Mouse (Mus musculus): ENCODE results near the gene Nlrp5. TPM values are rescaled to one million over a fixed set of nuclear protein-coding genes. Genes with fewer than 3 reads are reported as not detected.
"Not testable (repeated sequence)": the region's sequence is repeated elsewhere in the genome, so short reads cannot be mapped to it uniquely, and the experiment has no call there.

Nlrp5 gene
- polyA plus RNA-seq (2012; rRNA removed) = not detected in 2 replicates

DNA sequence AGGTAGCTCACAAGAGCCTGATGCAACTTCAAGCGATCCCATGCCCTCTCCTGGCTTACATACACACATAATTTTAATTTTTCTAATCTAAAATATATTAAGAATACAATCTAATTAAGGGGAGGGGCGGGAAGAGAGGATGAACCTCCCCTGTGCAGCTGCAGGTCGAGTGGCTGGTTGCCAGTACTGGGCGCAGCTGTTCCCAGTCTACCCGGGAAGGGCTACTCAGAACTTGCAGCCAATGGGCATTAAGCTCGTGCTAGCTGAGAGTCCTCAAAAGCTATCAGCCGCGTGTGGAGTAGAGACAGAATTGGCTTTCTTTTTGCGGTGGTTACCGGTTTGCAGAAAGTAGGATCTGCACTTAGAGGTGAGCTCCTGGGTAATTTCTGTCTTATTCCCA, at the start of gene Nlrp5:
Gene Nlrp5 (plus strand): TSS at position 301 of the 400 bp plus-strand sequence.
- H3K4me1 ChIP-seq (ENCODE audit: control insufficient read depth, insufficient read depth, low read length) = no peaks in the 10 kb centered on the region
- H3K27ac ChIP-seq (ENCODE audit: insufficient read depth, low read depth, low read length) = no peak within 1 kb of the TSS
- DNase-seq = no peak
- 72% methylated on average over 10 of the region's 10 CpGs for WGBS
- H3K4me3 ChIP-seq (ENCODE audit: insufficient read depth, low read depth, low read length) = no peak within 1 kb of the TSS
- no peaks in the 10 kb centered on the region for H3K36me3 ChIP-seq (ENCODE audit: control insufficient read depth, insufficient read depth, low read length)
- no peak for TF ChIP-seq CTCF (conservative IDR thresholded peaks at IDR 0.05; ENCODE audit: insufficient read depth, insufficient read length, low read depth, low read length)
- no peak for TF ChIP-seq POLR2A (IDR thresholded peaks at IDR 0.05; ENCODE audit: low read depth, low read length)
- no peaks in the 10 kb centered on the region for H3K27me3 ChIP-seq (replicated peaks; ENCODE audit: control insufficient read depth, insufficient read depth, low read length)

DNA sequence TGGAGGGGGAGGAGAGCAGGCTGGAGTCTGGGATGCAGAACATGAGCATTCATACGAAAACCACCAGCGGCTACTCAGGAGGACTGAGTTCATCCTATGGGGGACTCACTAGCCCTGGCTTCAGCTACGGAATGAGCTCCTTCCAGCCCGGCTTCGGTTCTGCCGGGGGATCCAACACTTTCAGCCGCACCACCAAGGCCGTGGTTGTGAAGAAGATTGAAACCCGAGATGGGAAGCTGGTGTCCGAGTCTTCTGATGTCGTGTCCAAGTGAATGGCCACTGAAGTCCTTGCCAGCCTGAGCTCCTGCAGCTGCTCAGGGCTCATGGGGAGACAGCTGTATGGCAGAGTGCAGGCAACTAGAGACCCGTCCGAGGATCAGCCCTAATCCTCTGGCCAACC, 27.4 kb upstream of the Nlrp5 start:
- not testable (repeated sequence) for H3K27ac ChIP-seq (ENCODE audit: insufficient read depth, low read depth, low read length); H3K27me3 ChIP-seq (replicated peaks; ENCODE audit: control insufficient read depth, insufficient read depth, low read length); H3K36me3 ChIP-seq (ENCODE audit: control insufficient read depth, insufficient read depth, low read length); DNase-seq; H3K4me3 ChIP-seq (ENCODE audit: insufficient read depth, low read depth, low read length); H3K4me1 ChIP-seq (ENCODE audit: control insufficient read depth, insufficient read depth, low read length)
- WGBS = 94% methylated on average over 13 of the region's 13 CpGs

DNA sequence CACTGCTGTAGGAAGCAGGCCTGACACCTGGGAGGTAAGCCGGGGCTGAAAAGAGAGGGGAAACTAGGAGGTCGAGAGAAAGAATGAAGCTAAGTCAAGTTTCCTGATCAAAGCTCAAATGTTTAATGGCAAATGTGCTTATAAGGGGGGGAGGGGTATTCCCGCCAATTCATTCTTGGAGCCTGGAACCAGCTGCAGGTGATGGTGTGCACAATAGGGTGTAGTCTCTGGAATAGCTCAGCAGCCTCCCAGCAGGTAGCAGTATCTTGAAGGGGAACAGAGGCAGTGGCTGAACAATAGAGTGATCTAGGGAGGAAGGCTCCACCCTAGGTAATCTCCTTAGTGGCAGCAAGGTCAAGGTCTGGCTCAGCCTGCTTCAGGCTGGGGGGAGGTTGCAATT, 84.5 kb downstream of the Nlrp5 start:
- H3K4me1 ChIP-seq (ENCODE audit: control insufficient read depth, insufficient read depth, low read length); H3K36me3 ChIP-seq (ENCODE audit: control insufficient read depth, insufficient read depth, low read length); H3K4me3 ChIP-seq (ENCODE audit: insufficient read depth, low read depth, low read length); H3K27ac ChIP-seq (ENCODE audit: insufficient read depth, low read depth, low read length); DNase-seq; H3K27me3 ChIP-seq (replicated peaks; ENCODE audit: control insufficient read depth, insufficient read depth, low read length): not testable (repeated sequence)
- 69% methylated on average over 3 of the region's 3 CpGs for WGBS

DNA sequence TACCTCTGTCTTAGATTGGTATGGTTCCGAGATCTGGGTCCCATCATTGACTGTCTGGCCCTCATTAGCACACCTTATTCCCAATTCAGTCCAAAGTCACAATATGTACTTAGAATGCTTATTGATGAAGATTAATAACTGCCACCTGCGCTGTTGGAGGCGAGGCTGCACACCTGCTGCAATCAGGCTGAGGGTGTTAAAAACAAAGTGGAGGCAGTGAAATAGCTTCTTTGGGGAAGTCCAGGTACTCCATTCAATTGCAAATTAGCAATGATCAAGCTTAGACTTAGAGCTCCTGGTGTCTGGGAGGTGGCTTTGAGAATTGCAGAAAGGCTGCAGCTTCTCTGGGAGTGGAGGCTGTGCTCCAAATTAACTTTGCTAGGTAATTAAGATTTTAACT, 85.1 kb downstream of the Nlrp5 start:
- not testable (repeated sequence) for H3K4me3 ChIP-seq (ENCODE audit: insufficient read depth, low read depth, low read length); DNase-seq
- 61% methylated on average over 3 of the region's 3 CpGs for WGBS

DNA sequence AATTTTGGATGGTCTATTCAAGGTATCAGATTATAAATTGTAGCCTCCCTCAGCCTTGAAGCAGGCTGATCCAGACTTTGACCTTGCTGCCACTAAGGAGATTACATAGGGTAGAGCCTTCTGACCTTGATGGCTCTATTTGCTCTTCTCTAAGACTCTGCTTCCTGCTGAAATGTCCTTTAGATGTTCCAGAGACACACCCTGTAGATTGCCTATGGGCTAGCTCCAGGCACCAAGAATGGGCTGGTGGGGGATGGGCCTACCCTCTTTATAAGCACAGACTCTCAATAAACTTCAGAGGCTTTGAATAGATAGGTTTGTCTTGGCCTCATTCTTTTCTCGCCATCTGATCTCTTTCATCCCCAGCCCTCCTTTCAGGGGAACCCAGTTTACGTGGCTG, 87.2 kb downstream of the Nlrp5 start:
- DNase-seq; H3K27me3 ChIP-seq (replicated peaks; ENCODE audit: control insufficient read depth, insufficient read depth, low read length); H3K4me3 ChIP-seq (ENCODE audit: insufficient read depth, low read depth, low read length); H3K4me1 ChIP-seq (ENCODE audit: control insufficient read depth, insufficient read depth, low read length); H3K27ac ChIP-seq (ENCODE audit: insufficient read depth, low read depth, low read length); H3K36me3 ChIP-seq (ENCODE audit: control insufficient read depth, insufficient read depth, low read length): not testable (repeated sequence)
- 66% methylated on average over 2 of the region's 2 CpGs for WGBS

More for the DNA sequence above, 85.1 kb downstream of the Nlrp5 start:
- H3K27me3 ChIP-seq (replicated peaks; ENCODE audit: control insufficient read depth, insufficient read depth, low read length); H3K4me1 ChIP-seq (ENCODE audit: control insufficient read depth, insufficient read depth, low read length); H3K36me3 ChIP-seq (ENCODE audit: control insufficient read depth, insufficient read depth, low read length); H3K27ac ChIP-seq (ENCODE audit: insufficient read depth, low read depth, low read length): not testable (repeated sequence)

Other genes with a start within 250 kb of the Nlrp5 start
- not detected in 2 replicates for gene Gm10662, start 241.4 kb upstream of the Nlrp5 start, polyA plus RNA-seq (2012; rRNA removed)
- not detected in 2 replicates for gene Vmn1r165, start 168.6 kb upstream of the Nlrp5 start, polyA plus RNA-seq (2012; rRNA removed)
- gene Vmn1r166, start 134.2 kb upstream of the Nlrp5 start, polyA plus RNA-seq (2012; rRNA removed) = not detected in 2 replicates
- not detected in 2 replicates for gene Gm6902, start 107.0 kb upstream of the Nlrp5 start, polyA plus RNA-seq (2012; rRNA removed)
- gene Nlrp4e, start 84.7 kb upstream of the Nlrp5 start, polyA plus RNA-seq (2012; rRNA removed) = not detected in 2 replicates
- gene Vmn1r167, start 121.3 kb downstream of the Nlrp5 start, polyA plus RNA-seq (2012; rRNA removed) = not detected in 2 replicates
- not detected in 2 replicates for gene Vmn1r168, start 153.8 kb downstream of the Nlrp5 start, polyA plus RNA-seq (2012; rRNA removed)
- gene Vmn1r169, start 189.6 kb downstream of the Nlrp5 start, polyA plus RNA-seq (2012; rRNA removed) = not detected in 2 replicates
- not detected in 2 replicates for gene Vmn1r170, start 220.3 kb downstream of the Nlrp5 start, polyA plus RNA-seq (2012; rRNA removed)
- gene Vmn1r171, start 244.8 kb downstream of the Nlrp5 start, polyA plus RNA-seq (2012; rRNA removed) = not detected in 2 replicates

Data from kidney, adult 2 months (tissue).